Mouse (Mus musculus) left cerebral cortex, postnatal 25 days (tissue): ENCODE results near the gene Ntrk2. TPM values are rescaled to one million over a fixed set of nuclear protein-coding genes. Genes with fewer than 3 reads are reported as not detected.

ENCODE experiments used
- DNase-seq, 2 experiments: peaks; one replicate each; pipeline ENCODE4 v3.0.0; 2022; ENCODE audit warnings: low spot score in 2 of 2, mixed read lengths in 1 of 2
- intact Hi-C: fragments of 180-260 bp; cut with DNase I; formaldehyde crosslinking; loops from one replicate; pipeline ENCODE4 v1.15.1; 2025
- total RNA-seq, 2 experiments: library from RNA; stranded (reverse); gene quantifications; 2 replicates each; pipeline ENCODE4 v1.2.3; 2021

Ntrk2 gene
- total RNA-seq, 2 experiments from 2014 or later: 415 to 419 TPM

DNA sequence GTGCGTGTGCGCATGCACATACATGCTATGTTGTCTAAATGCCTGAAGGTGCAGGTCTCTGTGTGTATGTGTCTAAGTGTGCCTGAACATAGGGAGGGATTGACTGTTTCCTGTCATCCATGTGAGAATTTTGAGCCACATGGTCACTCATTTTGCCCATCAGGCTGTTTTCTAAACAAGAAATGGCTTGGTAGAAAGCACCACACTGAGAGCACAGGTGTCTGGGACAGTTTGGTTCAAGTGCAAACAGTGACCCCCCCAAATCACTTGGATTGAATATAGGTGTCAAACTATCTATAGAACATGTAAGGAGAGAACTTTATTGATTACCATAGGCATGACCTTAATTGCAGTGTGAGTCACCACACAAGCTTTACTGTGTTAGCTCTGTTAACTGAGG is 110.0 kb downstream of the Ntrk2 start:
- DNase-seq: no peak
- intact Hi-C loops: no loop called here

GRCm38 (mm10) chr13:58920241-58920640 is 113.9 kb downstream of the Ntrk2 start:
- DNase-seq: no peak
- intact Hi-C loops: no loop called here

- intact Hi-C loops: no loop called here
- no peak for DNase-seq
Measured at GRCm38 (mm10) chr13:58921255-58921654, 114.9 kb downstream of the Ntrk2 start.

GRCm38 (mm10) chr13:58921705-58922104 is 115.3 kb downstream of the Ntrk2 start:
- intact Hi-C loops: no loop called here
- DNase-seq: no peak

DNA sequence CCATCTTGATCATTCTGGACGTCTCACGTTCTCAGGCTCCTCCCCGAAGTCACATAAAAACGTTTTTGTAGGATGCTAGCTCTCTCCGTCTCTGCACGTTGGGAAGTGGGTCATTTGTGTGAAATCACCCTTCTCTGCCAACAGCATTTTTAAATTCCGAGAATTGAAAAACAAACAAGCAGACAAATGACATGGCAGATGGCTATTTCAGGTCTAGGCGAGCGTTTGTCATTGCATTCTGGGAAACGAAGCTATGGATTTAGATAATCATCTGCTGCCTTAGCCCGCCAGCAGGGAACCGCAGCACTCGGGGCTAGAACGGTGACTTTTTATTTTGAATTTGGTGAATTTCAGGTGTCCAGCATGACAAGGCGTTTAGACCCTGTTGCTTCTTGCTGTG is 115.8 kb downstream of the Ntrk2 start:
- DNase-seq: peak in 1 of 2 experiments; percentile 43
- intact Hi-C loops: no loop called here

GRCm38 (mm10) chr13:58923496-58923895 is 117.1 kb downstream of the Ntrk2 start:
- intact Hi-C loops: no loop called here
- DNase-seq: peak in 1 of 2 experiments; percentile 66

- no peak for DNase-seq
- intact Hi-C loops: no loop called here
Measured at GRCm38 (mm10) chr13:58924486-58924885, 118.1 kb downstream of the Ntrk2 start.

GRCm38 (mm10) chr13:58927186-58927585 is 120.8 kb downstream of the Ntrk2 start:
- intact Hi-C loops: no loop called here

GRCm38 (mm10) chr13:58927656-58928226 is 121.4 kb downstream of the Ntrk2 start:
- intact Hi-C loops: no loop called here
- no peak for DNase-seq

More at GRCm38 (mm10) chr13:58927186-58927585, 120.8 kb downstream of the Ntrk2 start:
- no peak for DNase-seq

DNA sequence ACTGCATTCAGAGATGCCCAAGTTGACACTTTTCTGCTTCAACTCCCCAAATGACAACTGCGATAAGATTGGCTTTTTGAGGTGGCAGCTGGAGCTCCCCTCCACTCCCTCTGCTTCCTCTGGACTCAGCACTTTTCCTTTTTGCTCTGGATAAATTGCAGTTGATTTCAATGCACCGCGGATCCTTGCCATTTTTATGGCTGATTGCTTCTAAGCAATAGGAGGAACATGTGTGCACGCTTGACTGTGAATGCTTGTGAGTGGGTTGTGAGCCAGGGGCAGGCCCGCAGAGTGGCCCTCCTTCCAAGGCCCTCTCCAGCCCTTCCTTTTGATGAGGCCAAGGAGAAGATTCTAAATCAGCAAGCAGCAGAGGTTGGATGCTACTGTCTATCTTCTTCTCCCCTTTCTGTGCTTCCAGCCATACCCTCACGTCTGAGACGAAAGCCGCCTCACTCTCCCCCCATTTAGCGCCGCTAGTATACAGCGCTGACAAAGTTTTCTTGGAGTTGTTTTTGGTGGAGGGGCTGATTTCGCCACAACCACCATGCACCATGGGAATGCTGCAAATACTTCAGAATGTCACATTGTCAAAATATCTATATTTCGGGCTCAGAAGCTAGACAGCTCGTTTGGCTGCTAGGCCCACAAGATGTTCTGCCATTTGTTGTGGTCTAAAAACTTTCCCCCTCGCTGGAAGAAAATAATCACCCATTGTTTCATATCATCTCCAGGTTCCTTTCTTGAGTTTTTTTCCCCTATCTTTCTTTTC is 122.5 kb downstream of the Ntrk2 start:
- intact Hi-C loops: no loop called here
- peak in 1 of 2 experiments; percentile 57 for DNase-seq

DNA sequence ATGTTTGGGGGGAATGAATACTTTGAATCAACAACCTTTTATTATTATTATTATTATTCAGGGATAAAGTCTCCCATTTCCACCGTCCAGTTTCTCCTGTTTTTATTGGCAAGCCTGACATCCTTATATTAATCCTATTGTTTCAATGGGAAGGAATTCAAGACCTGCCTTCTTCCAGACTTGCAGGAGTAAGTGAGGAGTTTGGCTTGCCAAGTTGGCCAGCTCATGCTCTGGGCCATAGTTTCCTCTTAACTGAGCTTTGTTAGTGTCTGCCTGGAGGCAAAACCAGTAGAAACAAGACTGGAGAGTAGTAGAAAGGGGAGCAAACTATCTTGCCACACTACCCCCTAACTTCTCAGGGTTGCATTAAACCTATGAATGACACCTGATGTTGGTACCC is 123.8 kb downstream of the Ntrk2 start:
- intact Hi-C loops: loop anchor here (10.0 kb wide), 1 partner anchor 285 kb away; no protein-coding TSS in a partner anchor
- DNase-seq: no peak

GRCm38 (mm10) chr13:58933126-58933525 is 126.8 kb downstream of the Ntrk2 start:
- no peak for DNase-seq
- intact Hi-C loops: loop anchor here (10.0 kb wide), 1 partner anchor 282 kb away; no protein-coding TSS in a partner anchor

DNA sequence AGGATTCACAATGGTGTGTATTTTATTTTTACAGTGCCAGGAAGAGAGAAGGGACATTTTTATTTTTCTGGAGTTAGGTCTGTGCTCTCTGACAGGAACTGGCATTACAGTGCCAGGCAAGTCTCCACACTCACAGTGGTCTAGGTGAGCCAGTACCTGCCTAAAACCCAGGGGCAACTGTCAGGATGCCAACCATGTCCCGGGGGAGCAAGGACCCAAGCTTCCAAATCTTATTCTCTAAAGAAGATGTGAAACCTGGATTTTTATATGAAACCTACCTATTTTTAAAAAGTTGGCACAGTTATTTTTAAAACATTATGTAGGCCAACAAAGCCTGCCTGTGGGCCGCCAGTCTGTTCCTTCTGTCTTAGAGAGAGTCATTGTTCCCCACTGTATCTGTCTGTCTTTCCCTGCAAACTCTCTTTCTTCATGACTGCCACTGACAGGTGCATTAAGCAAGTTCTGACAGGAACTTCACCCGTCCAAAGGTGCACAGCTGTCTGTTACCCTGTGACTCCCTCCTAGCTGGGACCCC is 128.3 kb downstream of the Ntrk2 start:
- peak in 1 of 2 experiments; percentile 66 for DNase-seq
- intact Hi-C loops: loop anchor here (5.0 to 10.0 kb wide), 3 partner anchors 127 to 280 kb away; partner anchors contain the start of gene Ntrk2

- peak in 1 of 2 experiments; percentile 75 for DNase-seq
- intact Hi-C loops: loop anchor here (5.0 to 10.0 kb wide), 3 partner anchors 129 to 279 kb away; partner anchors contain the start of gene Ntrk2
Measured at GRCm38 (mm10) chr13:58935956-58936495, 129.7 kb downstream of the Ntrk2 start.

DNA sequence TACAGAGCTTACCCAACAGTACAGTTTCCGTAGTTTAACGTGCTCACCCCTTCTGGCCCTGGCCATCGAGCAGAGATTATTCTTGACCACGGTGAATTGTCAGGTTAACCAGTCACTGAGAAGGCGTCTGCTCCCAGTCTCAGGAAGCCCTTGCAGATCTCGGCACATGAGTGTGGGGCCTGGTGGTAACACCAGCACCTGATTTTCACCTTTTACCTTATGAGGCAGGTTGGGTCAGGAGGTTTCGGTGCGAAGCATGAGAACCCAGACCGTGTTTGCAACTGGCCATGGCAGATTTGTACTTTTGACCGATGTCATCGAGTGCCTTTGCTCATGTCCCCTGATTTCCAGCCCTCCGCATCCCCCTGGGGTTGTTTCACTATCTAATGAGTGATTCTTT is 131.5 kb downstream of the Ntrk2 start:
- DNase-seq: no peak

GRCm38 (mm10) chr13:58938464-58938863 is 132.1 kb downstream of the Ntrk2 start:
- no peak for DNase-seq
- intact Hi-C loops: loop anchor here (5.0 to 10.0 kb wide), 3 partner anchors 131 to 276 kb away; partner anchors contain the start of gene Ntrk2

More for the DNA sequence above, 131.5 kb downstream of the Ntrk2 start:
- intact Hi-C loops: loop anchor here (5.0 to 10.0 kb wide), 3 partner anchors 131 to 277 kb away; partner anchors contain the start of gene Ntrk2

DNA sequence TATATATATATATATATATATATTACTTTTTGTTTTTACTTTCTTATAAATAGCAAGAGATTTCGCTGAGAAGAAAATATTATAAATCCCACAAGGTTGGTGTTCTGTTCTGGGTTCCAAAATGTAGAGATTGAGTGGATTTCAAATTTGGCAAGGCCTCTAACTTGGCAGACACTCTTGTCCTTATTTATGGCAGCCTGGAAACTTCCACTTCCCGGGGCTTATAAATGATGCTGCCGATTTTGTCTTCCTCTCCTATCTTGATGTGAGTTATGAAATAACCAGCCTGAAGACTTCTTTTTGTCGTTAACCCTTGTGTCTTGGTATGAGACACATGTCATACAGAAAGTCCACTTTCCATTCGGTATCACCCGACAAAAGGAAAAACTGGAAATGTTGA is 133.8 kb downstream of the Ntrk2 start:
- peak in 1 of 2 experiments; percentile 76 for DNase-seq
- intact Hi-C loops: no loop called here

- intact Hi-C loops: no loop called here
Measured at GRCm38 (mm10) chr13:58940798-58941197, 134.4 kb downstream of the Ntrk2 start.

DNA sequence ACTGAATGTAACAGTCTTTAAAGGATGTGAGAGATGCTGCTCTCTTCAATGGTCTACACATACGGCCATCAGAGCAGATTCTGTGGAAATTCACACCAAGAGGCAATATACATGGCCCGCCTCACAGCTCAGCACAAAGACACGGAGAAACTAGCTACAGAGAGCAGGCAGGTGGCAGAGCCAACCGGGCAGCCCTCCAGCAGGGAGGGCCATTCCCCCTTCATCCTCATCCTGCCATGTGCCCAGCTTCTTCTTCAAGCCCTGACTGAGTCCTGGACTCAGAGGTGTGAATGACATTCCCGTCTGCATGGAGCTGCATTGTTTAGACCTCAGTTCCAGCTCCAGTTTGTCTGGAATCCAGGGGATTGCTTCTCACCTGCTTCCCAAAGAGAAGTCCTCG is 139.4 kb downstream of the Ntrk2 start:
- intact Hi-C loops: no loop called here
- DNase-seq: no peak

More at GRCm38 (mm10) chr13:58940798-58941197, 134.4 kb downstream of the Ntrk2 start:
- no peak for DNase-seq

- intact Hi-C loops: no loop called here
- no peak for DNase-seq
Measured at GRCm38 (mm10) chr13:58946589-58946988, 140.2 kb downstream of the Ntrk2 start.
